Mouse (Mus musculus) urinary bladder, postnatal 25 days (tissue): ENCODE results near the gene Scyl2.
"Not testable (repeated sequence)": the region's sequence is repeated elsewhere in the genome, so short reads cannot be mapped to it uniquely, and the experiment has no call there.

Source experiments
- DNase-seq: peaks from one replicate; pipeline ENCODE4 v3.0.0; 2022; ENCODE audit warnings: low spot score

The Scyl2 gene

DNA sequence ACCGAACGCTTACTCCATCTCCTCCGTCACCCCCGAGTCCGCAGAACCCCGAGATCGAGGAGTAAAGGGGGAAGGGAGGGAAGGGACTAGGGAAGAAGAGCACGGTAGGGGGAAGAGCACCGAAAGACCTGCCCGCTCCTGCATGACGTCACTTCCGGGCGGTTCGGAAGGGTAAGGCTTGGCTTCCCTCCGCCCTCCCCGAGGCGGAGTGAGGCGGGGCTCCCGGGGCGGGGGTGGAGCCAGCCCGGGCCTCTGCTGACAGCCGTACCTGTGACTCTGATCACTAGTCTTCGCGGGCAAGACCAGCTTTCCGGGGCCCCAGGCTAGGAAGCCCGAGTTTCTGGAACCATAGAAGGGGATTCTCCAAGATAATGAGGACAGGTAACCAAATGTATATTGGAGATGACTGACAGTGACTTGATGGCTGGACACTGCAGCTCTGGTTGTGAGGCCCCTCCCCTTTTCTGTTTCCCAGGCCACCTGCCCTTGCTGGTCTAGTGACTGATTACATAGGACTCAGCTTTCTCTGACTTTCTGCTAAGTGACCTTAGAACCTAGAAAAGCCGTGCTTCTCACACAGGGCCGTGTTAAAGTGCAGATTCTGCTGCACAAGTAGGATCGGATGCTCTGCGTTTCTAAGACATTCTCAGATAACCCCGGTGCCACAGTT lies at the start of gene Scyl2:
Scyl2 (minus strand) TSS at position 147 of the 670 bp plus-strand sequence.
- DNase-seq = peak; percentile 97

DNA sequence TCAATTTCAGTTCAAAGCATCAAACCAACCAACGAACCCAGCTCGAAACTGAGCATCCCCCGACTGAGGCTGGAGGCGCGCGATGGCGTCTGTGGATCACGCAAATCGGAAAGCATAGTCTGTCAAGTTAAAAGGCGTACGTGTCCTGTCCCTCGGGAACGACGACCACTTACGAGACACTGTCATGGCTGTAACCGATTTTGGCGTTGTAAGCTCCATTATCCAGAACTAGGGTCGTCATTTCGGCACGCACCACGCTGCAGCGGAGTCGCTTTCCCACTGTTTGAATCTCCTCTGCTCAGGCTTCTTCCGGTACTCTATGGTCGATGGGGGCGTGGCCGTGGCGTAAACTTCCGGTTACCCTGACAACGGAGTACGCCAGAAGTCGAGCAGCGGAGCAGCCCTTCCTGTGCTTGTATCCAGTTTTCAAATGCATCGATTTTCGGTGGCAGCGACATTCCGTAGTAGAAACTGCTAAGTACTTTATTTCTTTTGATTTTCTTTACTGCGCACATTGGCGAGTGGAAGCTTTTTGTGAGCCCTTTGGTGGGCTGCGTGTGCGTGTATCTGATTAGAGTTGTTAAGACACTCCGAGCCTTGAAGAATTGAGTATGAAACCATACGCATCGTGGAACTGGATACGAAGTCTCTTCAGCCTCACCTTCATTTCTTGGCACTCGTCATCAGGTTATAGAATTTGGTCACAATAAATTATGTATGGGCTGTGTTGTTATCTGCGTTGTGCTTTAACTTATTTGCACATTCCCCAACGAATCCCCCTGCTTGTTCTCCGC lies 46.1 kb upstream of the Scyl2 start, which contains the start of gene Actr6:
Actr6 (minus strand) TSS at position 295 of the 794 bp plus-strand sequence.
- peak; percentile 92 for DNase-seq

DNA sequence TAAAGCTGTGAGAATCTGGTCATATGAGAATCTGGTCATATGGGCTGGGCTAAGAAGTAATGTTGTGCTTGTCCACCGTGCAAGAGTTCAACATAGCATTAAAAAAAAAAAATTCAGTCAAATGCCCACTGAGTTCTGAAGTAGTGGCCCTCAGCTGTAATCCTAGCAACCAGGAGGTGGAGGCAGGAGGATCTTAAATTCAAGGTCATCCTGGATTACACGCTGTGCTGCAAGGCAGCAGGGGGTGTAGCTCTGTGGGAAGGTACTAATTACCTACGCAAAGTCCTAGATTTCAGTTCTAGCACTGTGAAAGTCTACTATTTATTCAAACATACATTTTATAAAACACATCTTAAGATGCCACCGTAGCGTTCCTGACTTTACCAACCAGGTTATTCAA lies 45.3 kb upstream of the Scyl2 start:
- DNase-seq = no peak

DNA sequence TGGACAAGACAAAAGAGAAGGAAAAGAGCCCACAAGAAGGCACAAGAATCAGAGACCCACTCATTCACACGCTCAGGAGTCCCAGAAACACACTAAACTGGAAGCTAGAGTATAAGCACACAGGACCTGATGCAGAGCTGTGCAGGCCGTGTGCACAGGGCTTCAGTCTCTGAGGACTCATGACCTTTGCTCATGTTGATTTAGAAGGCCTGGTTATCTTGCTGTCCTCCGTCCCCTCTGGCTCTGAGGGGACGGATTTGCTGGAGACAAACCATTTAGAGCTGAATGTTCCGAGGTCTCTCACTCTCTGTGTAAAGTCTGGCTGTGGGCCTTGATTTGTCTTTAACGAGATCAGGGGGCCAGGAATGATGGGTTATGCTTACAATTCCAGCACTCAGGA lies 44.3 kb upstream of the Scyl2 start:
- DNase-seq = no peak

DNA sequence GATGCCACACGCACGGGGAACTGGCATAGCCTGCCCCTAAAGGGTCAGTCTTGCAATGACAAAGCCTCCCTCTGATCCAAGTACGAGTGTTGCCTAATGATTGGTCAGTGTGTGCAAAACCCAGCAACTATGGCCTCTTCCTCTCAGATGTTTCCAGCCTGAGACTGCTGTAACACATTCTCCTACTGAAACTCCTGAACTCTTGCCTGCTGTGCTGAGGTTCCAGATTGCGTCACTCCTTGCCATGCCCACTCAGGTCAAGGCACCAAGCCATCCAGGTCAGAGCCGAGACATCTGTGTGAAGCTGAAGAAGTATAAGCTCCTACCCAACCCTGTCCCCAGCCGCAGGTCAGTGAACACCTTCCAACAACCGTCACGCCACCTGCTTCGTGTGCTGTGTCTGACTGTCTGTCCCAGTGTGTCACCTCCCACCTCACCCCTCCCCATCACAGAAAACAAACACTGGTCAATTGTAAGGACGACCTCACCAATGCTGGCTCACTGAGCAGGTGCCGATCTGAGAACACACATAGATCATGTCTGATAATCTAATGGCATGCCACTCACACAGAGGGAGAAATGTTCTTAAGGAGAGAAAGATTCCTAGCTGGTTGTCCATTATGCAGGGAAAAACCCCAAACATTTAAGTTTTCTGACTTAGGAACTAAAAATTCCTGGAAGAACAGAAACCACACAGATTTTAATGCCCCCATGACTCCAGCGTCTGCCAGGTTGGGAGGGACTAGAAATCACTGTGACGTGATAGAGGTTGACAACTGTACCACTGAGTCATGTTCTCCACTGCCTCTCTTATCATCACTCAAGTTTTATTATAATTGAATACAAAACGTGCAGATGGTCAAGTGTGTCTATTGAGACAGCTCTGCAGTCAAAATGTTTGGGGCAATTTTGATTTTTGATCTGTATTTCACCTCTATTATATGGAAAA lies 36.4 kb upstream of the Scyl2 start:
- DNase-seq = no peak

DNA sequence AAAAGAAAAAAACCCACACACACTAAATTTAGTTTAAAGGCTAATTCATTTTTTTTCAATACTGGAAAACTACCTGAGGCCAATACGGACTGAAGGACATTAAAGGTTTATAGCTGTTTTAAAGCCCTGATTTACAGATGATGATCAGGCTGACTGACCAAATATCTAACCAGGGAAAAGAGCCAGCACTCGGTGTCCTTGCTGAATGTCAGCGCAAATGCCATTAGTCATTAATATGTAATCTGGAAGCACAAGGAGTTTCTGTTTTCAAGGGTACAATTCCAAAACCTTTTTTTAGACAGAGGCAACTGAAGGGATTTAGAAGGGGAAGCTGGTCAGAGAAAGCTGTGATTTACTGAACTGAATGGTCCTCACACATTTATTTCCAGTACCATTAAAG lies 34.7 kb upstream of the Scyl2 start:
- DNase-seq = no peak

DNA sequence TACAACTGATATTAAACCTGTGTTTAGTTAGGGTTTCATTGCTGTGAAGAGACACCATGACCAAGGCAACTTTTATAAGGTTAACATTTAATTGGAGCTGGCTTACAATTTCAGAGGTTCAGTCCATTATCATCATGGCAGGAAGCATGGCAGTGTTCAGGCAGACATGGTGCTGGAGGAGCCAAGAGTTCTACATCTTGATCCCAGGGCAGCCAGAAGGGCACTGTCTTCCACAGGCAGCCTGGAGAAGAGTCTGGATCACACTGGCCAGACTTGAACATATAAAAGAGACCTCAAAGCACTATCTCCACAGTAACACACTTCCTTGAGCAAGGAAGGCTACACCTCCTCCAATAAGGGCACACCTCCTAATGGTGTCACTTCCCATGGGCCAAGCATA lies 34.2 kb upstream of the Scyl2 start:
- no peak for DNase-seq

DNA sequence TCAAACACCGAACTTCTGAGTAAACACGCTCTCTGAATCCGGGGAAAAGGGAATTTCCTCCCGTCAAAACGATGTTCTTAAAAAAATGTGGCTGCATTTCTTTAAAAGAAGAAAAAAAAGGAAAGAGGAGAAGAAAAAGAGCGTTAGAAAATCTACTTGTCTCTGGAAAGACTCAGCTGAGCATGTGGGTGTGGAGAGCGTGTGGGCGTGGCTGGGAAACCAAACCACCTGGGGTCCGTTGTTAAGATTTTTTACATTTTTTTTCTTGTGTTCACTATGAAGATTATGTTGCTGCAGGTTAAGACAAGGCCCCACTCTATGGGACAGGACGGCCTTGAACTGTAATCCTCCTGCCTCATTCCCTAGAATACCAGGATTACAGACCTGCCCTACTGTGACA lies 28.8 kb upstream of the Scyl2 start:
- no peak for DNase-seq

DNA sequence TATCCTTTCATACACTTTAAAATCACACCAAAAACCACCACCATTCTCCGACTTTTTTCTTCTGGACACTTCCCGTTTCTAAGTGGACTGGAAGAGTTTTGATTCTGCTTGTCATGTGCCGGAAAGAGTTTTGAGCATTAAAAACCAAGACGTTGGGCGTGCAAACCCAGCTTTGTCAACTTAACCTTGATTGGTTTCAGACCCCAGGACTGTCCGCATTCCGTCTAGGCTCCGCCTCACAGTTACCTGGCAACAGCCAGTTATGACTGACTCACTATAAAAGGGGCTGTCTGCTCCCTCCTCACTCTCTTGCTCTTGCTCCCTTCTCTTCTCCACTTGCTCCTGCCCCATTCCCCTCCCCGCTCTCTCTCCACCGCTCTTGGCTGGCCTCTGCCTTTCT lies 22.6 kb upstream of the Scyl2 start:
- DNase-seq = no peak

DNA sequence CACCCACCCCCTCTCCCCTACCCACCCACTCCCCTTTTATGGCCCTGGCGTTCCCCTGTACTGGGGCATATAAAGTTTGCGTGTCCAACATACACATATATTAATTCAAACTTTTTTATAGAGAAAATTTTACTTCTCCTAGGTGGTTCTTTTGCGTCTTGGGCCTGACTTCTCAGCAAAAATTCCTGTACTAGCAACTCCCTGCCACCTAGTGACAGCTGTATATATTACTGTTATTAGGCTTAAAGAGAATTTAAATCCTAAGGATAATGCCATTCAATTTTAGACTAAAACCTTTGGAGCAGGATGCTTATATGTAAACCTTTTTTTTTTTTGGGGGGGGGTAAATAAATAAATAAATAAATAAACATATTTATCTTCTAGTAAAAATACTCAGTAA lies 21.3 kb upstream of the Scyl2 start:
- no peak for DNase-seq

DNA sequence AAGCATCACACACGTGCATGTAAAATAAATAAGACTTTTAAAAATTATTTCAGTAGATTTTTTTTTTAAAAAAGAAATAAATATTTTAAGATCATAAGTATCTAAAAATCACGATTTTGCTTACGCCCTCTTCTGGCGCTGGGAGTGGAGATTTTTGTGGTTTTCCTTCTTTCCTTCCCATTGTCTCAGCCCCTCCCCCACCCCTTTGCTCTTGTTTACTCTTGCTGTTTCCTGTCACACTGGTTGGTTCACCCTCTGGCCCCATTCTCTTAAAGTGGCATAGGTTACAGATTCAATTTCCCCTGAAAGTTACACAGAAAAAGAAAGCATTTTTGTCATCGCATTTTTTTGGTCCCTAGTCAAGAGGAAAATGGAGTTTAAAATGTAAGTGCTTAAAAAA lies 17.0 kb upstream of the Scyl2 start:
- no peak for DNase-seq

DNA sequence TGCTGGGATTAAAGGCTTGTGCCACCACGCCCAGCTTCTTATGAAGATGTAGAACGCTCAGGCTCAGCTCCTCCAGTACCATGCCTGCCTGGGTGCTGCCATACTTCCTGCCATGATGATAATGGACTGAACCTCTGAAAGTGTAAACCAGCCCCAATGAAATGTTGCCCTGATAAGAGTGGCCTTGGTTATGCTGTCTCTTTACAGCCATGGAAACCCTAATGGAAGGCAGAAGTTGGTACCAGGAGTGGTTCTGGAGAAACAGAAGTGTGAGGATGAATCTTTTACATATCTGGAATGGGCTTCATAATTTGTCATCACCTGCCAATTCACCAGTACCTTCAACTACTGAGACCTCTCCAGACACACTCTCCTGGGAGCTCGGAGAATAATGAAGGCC lies 11.9 kb upstream of the Scyl2 start:
- DNase-seq = no peak

DNA sequence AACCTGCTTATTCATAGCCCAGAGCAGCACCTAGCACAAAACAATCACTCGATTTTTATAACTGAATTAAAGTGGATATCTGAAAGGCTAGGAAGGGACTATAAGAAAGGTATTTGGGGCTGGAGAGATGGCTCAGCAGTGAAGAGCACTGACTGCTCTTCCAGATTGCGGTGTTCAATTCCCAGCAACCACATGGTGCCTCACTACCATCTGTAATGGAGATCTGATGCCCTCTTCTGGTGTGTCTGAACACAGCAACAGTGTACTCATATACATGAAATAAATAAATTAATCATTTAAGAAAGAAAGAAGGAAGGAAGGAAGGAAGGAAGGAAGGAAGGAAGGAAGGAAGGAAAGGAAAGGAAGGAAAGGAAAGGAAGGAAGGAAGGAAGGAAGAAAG lies 10.2 kb upstream of the Scyl2 start:
- not testable (repeated sequence) for DNase-seq

DNA sequence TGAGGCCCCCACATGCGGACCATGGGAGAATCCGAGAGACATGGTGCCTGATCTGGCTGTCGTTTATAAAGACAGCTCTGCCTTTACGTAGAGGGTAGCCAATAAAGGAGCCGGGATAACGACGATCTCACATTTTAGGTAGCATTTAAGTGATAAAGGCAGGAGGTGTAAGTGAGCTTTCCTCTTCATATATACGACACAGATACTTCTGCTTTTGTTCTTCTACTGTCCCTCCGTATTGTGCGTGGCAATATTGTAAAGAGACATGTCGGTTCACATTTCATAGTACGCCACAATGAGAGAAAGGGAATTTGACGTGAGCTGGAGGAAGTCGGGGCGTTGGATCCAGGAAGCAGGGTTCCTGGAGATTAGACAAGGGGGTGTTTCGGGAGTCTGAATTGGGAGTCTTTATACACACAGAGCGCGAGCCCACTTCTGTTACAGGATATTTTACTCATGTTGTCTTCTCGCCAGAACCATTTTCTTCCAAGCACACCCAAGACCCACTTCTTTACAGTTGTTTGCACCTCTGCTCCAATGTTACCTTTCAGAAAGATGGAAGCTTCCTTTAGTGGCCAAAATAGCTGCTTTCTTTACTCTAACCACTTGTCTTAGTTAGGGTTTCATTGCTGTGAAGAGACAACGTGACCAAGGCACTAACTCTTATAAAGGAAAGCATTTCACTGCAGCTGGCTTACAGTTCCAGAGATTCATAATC lies 9.3 kb upstream of the Scyl2 start:
- no peak for DNase-seq

DNA sequence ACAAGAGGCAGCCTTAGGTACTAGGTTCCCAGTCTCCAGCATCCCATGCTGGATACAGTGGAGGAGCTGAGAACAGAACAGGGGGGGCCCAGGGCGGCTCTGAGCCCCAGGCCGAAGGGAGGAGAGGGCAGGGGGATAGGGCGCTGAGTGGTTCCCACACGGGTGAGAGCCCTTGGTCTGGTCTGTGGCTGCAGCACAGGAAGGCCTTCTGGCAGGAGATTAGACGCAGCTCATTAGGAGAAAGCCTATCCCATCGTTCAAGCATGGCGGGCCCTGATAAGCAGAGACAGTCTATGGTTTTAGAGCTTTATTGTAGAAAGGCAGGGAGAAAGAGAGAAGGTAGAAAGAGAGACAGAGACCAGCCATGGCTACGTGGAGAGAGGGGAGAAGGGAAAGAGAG lies 3.9 kb upstream of the Scyl2 start:
- DNase-seq = no peak

DNA sequence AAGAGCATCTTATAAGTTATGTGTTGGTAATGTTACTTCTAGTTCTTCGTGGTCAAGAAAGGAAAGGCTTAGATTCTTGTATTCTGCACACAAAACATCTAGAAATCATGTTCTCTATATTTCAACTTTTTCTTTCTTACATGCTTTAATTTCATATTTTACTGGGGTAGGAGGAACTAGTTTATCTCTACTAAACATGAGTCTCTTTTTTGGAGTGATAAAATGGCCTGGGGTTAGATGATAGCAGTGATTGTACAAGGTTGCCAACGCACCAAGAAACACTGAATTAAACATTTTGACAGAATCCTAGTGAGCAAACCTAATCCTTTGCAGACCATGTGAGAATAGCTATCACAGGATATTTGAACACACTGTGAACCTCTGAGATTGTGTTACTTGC lies 1.4 kb upstream of the Scyl2 start:
- no peak for DNase-seq

DNA sequence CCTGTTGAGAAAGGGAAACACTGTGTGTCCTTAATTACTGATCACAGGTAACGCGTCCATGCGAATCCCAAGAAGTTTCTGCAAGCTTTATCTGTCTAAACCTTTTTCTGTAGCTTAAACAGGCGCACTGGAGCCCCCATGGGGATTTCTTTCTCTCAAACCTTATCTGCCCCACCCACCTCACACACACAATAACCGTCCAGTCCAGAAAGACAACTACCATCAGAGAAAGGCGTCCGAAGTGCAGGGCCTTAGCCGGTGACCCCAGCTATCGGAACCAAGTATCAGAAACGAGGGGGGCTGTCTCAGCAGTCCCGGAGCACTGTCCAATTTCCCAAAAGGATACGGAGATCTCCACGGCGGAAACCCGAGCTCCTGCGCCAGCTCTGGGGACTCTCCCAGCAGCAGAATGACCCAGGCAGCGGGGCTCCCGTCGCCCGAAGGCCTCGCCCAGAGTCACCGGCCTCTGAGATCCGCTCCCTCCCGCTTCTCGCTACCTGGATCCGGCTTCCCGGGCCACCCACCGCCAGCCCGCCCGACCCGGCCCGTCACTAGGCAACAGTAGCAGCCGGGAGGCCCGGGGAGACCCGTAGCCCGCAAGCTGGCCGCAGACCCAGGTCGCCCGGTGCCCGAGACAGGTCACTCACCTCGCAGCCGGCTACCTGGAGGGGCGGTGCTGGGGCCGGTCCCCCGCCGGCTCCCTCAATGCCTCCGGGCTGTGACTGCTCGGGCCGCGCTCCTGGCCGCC lies 520 bp downstream of the Scyl2 start:
- DNase-seq = no peak

DNA sequence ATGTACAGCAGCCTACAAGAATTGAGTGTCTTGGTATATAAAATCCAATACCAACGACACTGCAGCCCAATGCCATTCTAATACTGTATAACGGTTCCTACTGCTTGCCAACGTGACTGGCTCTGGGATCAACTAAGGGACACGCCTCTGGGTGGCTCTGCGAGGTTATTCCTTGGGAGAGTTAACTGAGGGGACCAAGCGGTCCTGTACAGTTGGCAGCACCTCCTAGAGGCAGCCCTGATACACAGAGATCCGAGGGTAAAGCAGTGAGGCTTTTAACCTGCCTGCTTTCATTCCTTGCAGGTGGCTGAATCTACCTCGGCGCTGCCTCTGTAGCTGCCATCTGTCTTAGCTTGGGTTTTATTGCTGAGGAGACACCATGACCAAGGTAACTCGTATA lies 3.1 kb downstream of the Scyl2 start:
- no peak for DNase-seq

DNA sequence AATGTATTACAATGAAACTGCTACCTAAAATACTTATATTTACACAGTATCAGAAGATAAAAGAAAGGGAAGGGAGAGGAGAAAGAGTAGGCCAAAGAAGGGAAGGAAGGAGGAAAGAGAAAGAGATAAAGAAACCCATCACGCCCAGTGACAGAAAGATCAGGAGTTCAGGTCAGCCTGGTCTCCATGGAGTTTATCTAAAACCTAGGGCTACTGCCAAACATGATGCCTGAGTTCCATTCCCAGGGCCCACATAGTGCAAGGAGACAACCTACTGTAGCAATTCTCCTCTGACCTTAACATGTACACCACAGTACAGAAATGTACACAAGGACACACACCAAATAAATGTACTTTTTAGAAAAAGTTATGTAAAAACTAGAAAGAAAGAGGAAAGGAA lies 3.9 kb downstream of the Scyl2 start:
- DNase-seq = no peak

DNA sequence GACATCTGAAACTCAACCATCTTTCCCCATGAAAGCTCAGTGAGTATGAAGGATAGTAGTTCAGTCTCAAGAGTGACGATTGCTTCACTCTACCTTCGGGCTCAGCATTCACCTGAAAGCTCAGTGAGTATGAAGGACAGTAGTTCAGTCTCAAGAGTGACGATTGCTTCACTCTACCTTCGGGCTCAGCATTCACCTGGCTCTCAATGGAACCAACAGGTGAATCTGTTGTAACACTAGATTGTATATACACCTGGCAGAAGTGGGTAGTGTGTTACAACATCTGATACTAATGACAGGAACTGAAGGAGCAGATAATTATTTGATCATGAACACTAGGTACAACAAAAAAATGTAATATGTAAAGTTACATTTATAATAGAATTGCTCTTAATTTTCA lies 4.4 kb downstream of the Scyl2 start:
- no peak for DNase-seq

DNA sequence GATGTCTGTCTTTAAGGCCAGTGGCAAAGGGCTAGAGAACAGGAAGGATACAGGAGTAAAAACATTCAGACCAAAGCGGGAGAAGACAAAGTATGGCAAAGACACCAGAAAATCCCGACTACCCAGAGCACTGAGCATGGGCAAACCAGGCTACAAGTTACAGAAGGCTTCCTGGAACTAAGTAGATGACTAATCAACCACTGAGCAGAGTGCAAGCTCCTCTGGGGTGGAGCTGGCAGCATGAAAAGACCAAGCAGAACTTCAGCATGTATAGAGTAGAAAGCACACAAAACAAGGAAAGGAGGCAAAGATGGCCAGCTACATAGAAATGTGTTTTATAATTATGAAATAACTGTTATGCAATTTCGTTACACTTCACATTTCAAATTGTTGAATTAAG lies 5.6 kb downstream of the Scyl2 start:
- DNase-seq = no peak
